Mouse (Mus musculus) heart, adult 2 months (tissue): ENCODE measurements at regions not wholly inside any gene's neighbourhood (a gene's known extent, or its start where the extent isn't known, plus 50 kb on each side); places are given as distances from the start of the nearest gene placed in this dataset.

ENCODE experiments used
- CTCF ChIP-seq: fragments of 200-600 bp; IDR thresholded peaks from 2 replicates; pipeline ENCODE4 v1.8.1; 2022; ENCODE audit warnings: antibody characterized with exemption, mild to moderate bottlenecking, moderate library complexity
- POLR2A ChIP-seq: fragments of 200-500 bp; IDR thresholded peaks from 2 replicates; pipeline ENCODE4 v1.6.1; 2011; ENCODE audit warnings: mild to moderate bottlenecking, low read depth, low read length, control low read depth; ENCODE audit not compliant: insufficient read depth

GRCm38 (mm10) chr1:81632704-81633103 is 556.0 kb downstream of the Nyap2 start:
- no peak for TF ChIP-seq CTCF
- TF ChIP-seq POLR2A, result no peak
